Mouse (Mus musculus) hindbrain, postnatal 0 days (tissue): Measurements from ENCODE around the gene Hils1. TPM values are rescaled to one million over a fixed set of nuclear protein-coding genes. Genes with fewer than 3 reads are reported as not detected.

Experiments used
- ATAC-seq: fragments of 200-750 bp; cut with Nextera tagmentation; 2 replicates; pipeline ENCODE4 v1.8.0; 2017; ENCODE audit warnings: mild to moderate bottlenecking, moderate TSS enrichment, moderate library complexity
- DNase-seq: peaks from one replicate; pipeline ENCODE4 v3.0.0-alpha.2; 2015; ENCODE audit warnings: low spot score
- H3K27ac ChIP-seq: fragments of 300-500 bp; sonication (generic); 2 replicates; pipeline ENCODE4 v1.5.1; 2014; ENCODE audit warnings: mild to moderate bottlenecking
- H3K27me3 ChIP-seq: fragments of 300-500 bp; sonication (generic); 2 replicates; pipeline ENCODE4 v1.6.1; 2014; ENCODE audit warnings: low read length, mixed read lengths; ENCODE audit not compliant: insufficient read depth
- H3K36me3 ChIP-seq: fragments of 300-500 bp; sonication (generic); 2 replicates; pipeline ENCODE4 v1.6.1; 2014; ENCODE audit warnings: low read length, mixed read lengths; ENCODE audit not compliant: insufficient read depth
- H3K4me1 ChIP-seq: fragments of 300-500 bp; sonication (generic); 2 replicates; pipeline ENCODE4 v1.6.1; 2014; ENCODE audit warnings: antibody characterized with exemption, low read length, mixed read lengths; ENCODE audit not compliant: insufficient read depth
- H3K4me2 ChIP-seq: fragments of 300-500 bp; sonication (generic); 2 replicates; pipeline ENCODE4 v1.6.1; 2014; ENCODE audit warnings: low read depth, mild to moderate bottlenecking, low read length, moderate library complexity, mixed read lengths
- H3K4me3 ChIP-seq: fragments of 300-500 bp; sonication (generic); 2 replicates; pipeline ENCODE4 v1.5.1; 2014; ENCODE audit warnings: low read length
- H3K9ac ChIP-seq: fragments of 300-500 bp; sonication (generic); replicated peaks from 2 replicates; pipeline ENCODE4 v1.6.1; 2014; ENCODE audit warnings: mild to moderate bottlenecking, low read length, moderate library complexity, mixed read lengths
- H3K9me3 ChIP-seq: fragments of 300-500 bp; sonication (generic); 2 replicates; pipeline ENCODE4 v1.6.1; 2016; ENCODE audit warnings: low read length, mixed read lengths
- CTCF ChIP-seq: IDR thresholded peaks from 2 replicates; pipeline ENCODE4 v1.5.1; 2016; ENCODE audit warnings: antibody characterized with exemption, control low read depth, low read depth
- WGBS: fragments of 180-500 bp; shearing (Covaris S2); extraction: QIAGEN DNeasy Blood & Tissue Kit; methylation state at CpG from one replicate; pipeline ENCODE4 v1.1.7; 2014; 5-methylcytosine and 5-hydroxymethylcytosine counted together
- polyA plus RNA-seq: library from polyadenylated mRNA; unstranded; fragments of >200 nt; fragmentation: Nextera tagmentation; extraction: Ambion mirVana; gene quantifications from 2 replicates; pipeline ENCODE4 v1.2.1, GENCODE M21; 2015
- total RNA-seq: library from RNA; depleted of rRNA; stranded (reverse); fragments of >200 nt; gene quantifications from 2 replicates; pipeline ENCODE4 v1.2.3, GENCODE M21; 2014

Hils1 gene
- total and polyA plus RNA-seq, 2 experiments from 2014 or later = not detected

- peaks cover 70% of the 10 kb centered on the region for H3K36me3 ChIP-seq
- no peak overlapping the region for H3K9ac ChIP-seq
- no peak for TF ChIP-seq CTCF
- DNase-seq = no peak
- no peaks in the 10 kb centered on the region for H3K9me3 ChIP-seq
- no peaks in the 10 kb centered on the region for H3K27me3 ChIP-seq
- 22% methylated on average over 4 of the region's 4 CpGs for WGBS
- H3K4me2 ChIP-seq = no peak overlapping the region
- peak overlapping the region; percentile 22 for H3K27ac ChIP-seq
- no peak overlapping the region for H3K4me3 ChIP-seq
- peak; percentile 16; the same call in 1 of the 2 replicates for ATAC-seq
- peaks cover 19% of the 10 kb centered on the region for H3K4me1 ChIP-seq
These were observed 33.2 kb downstream of the Hils1 start for GRCm38 (mm10) chr11:95000548-95000947.

- peak; percentile 94 for TF ChIP-seq CTCF
- H3K9ac ChIP-seq = no peak overlapping the region
- H3K36me3 ChIP-seq = peaks cover 74% of the 10 kb centered on the region
- DNase-seq = peak; percentile 86
- peak; percentile 64 for ATAC-seq
- no peaks in the 10 kb centered on the region for H3K9me3 ChIP-seq
- no peaks in the 10 kb centered on the region for H3K27me3 ChIP-seq
- no peak overlapping the region for H3K4me2 ChIP-seq
- H3K27ac ChIP-seq = peak overlapping the region; percentile 22
- peaks cover 16% of the 10 kb centered on the region for H3K4me1 ChIP-seq
- no peak overlapping the region for H3K4me3 ChIP-seq
- 1% methylated on average over 8 of the region's 8 CpGs for WGBS
These were observed 33.7 kb downstream of the Hils1 start for GRCm38 (mm10) chr11:95001058-95001457.

- Histone ChIP-seq H3K9me3 (no peaks in the 10 kb centered on the region), H3K4me2 (no peak overlapping the region), H3K4me3 (no peak overlapping the region), H3K36me3 (peaks cover 68% of the 10 kb centered on the region), H3K27ac (no peak overlapping the region), H3K4me1 (peaks cover 20% of the 10 kb centered on the region), H3K9ac (no peak overlapping the region), H3K27me3 (no peaks in the 10 kb centered on the region)
- no peak for TF ChIP-seq CTCF
- ATAC-seq = no peak
- WGBS = 77% methylated on average over 21 of the region's 21 CpGs
- no peak for DNase-seq
These were observed 34.4 kb downstream of the Hils1 start for GRCm38 (mm10) chr11:95001584-95002347.

- no peak overlapping the region for H3K9ac ChIP-seq
- peaks cover 25% of the 10 kb centered on the region for H3K4me1 ChIP-seq
- no peak overlapping the region for H3K4me2 ChIP-seq
- no peaks in the 10 kb centered on the region for H3K27me3 ChIP-seq
- H3K27ac ChIP-seq = no peak overlapping the region
- WGBS = 92% methylated on average over 8 of the region's 8 CpGs
- peaks cover 60% of the 10 kb centered on the region for H3K36me3 ChIP-seq
- no peak overlapping the region for H3K4me3 ChIP-seq
- no peak for ATAC-seq
- no peaks in the 10 kb centered on the region for H3K9me3 ChIP-seq
- DNase-seq = no peak
- no peak for TF ChIP-seq CTCF
These were observed 35.3 kb downstream of the Hils1 start for GRCm38 (mm10) chr11:95002705-95003104.

GRCm38 (mm10) chr11:95004136-95004936 is 36.9 kb downstream of the Hils1 start:
- DNase-seq = no peak
- WGBS = 81% methylated on average over 12 of the region's 12 CpGs
- H3K4me2 ChIP-seq = no peak overlapping the region
- H3K4me1 ChIP-seq = peaks cover 26% of the 10 kb centered on the region
- no peaks in the 10 kb centered on the region for H3K27me3 ChIP-seq
- no peak for ATAC-seq
- no peak overlapping the region for H3K9ac ChIP-seq
- peaks cover 54% of the 10 kb centered on the region for H3K36me3 ChIP-seq
- no peak overlapping the region for H3K4me3 ChIP-seq
- H3K27ac ChIP-seq = peak overlapping the region; percentile 4; the same call in 1 of the 2 replicates
- TF ChIP-seq CTCF = no peak
- H3K9me3 ChIP-seq = no peaks in the 10 kb centered on the region

GRCm38 (mm10) chr11:95004937-95005198 is 37.5 kb downstream of the Hils1 start:
- H3K4me3 ChIP-seq = no peak overlapping the region
- WGBS = 39% methylated on average over 6 of the region's 6 CpGs
- H3K9me3 ChIP-seq = no peaks in the 10 kb centered on the region
- H3K4me2 ChIP-seq = no peak overlapping the region
- 0 out of 2 replicates have a peak overlapping the region, but pooled peaks have one; percentile 4 for H3K27ac ChIP-seq
- no peak overlapping the region for H3K9ac ChIP-seq
- ATAC-seq (no peak), DNase-seq (no peak)
- no peak for TF ChIP-seq CTCF
- H3K4me1 ChIP-seq = peaks cover 26% of the 10 kb centered on the region
- H3K36me3 ChIP-seq = peaks cover 49% of the 10 kb centered on the region
- no peaks in the 10 kb centered on the region for H3K27me3 ChIP-seq
